24 mouse cellular contexts compared by ENCODE assay signal in the genomic region with DNA sequence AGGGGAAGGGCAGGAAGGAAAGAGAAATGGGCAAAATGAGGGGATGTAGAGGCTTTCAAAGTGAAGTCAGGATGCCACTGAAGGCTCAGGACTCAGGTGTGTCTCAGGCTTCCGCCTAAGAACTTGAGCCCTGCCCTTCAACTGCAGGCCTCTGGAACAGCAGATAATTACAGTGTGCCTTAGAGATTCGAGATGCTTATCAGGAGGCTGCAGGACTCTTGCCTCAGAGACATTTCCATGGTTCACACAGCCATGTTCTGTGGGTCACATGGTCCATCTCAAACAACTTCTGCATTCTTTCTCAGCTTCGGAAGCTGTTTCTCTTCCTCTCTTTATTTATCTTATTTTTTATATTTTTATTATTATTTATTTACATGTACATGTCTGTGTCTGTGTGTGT. TPM values are rescaled to one million over a fixed set of nuclear protein-coding genes. Genes with fewer than 3 reads are reported as not detected.
DNase-seq lines count a peak whose midpoint lies in the region; ATAC-seq and TF ChIP-seq lines count a peak whose summit lies in the region.
"Had no signal": no experiment of that assay in that cellular context is flagged by ENCODE, and none has a peak within 500 bp of the region (broad histone marks: within the 10 kb centered on the region; RNA-seq: fewer than 3 reads in every experiment).

No protein-coding gene starts in this region.

- peaks cover 4 to 13% of the 10 kb centered on the region in 2 experiments for H3K4me1 ChIP-seq in MEL (ENCODE audit: control insufficient read depth in 1 of 2, insufficient read depth in 2 of 2, low read length in 2 of 2)
- H3K4me1 ChIP-seq in liver, postnatal 0 days (ENCODE audit: insufficient read depth): peaks cover 17% of the 10 kb centered on the region

- H3K9me3 ChIP-seq in MEL (replicated peaks; ENCODE audit: insufficient read depth, low read length): no peaks in the 10 kb centered on the region
- H3K9me3 ChIP-seq in liver, postnatal 0 days (ENCODE audit: low read length): no peaks in the 10 kb centered on the region
- H3K9me3 ChIP-seq: forebrain, embryonic 13.5 days; hindbrain, embryonic 10.5 days; limb, embryonic 12.5 days; midbrain, embryonic 15.5 days had no signal

- H3K27me3 ChIP-seq in MEL (ENCODE audit: control insufficient read depth in 1 of 2, insufficient read depth in 2 of 2, low read length in 2 of 2): no peaks in the 10 kb centered on the region
- H3K27me3 ChIP-seq in liver, postnatal 0 days (ENCODE audit: insufficient read depth, low read length): no peaks in the 10 kb centered on the region

- WGBS in liver, postnatal 0 days (ENCODE audit: insufficient replicate concordance): 22% methylated on average over 3 of the region's 3 CpGs

- H3K36me3 ChIP-seq in MEL (ENCODE audit: control insufficient read depth in 1 of 2, insufficient read depth in 2 of 2, low read length in 2 of 2): peaks cover 0 to 10% of the 10 kb centered on the region in 2 experiments; a peak in 2 of 4 replicates
- no peaks in the 10 kb centered on the region for H3K36me3 ChIP-seq in liver, postnatal 0 days (replicated peaks; ENCODE audit: insufficient read depth, low read length)
- H3K36me3 ChIP-seq: hindbrain, embryonic 10.5 days; limb, embryonic 12.5 days; midbrain, embryonic 15.5 days had no signal

- peak; percentile 36 for ATAC-seq in granulocyte monocyte progenitor cell, adult 5-6 weeks (replicated peaks; ENCODE audit: poor library complexity, severe bottlenecking)
- no peak for ATAC-seq in liver, postnatal 0 days
- ATAC-seq: forebrain, embryonic 13.5 days; hindbrain, postnatal 0 days; midbrain, embryonic 15.5 days had no signal

- no peak for TF ChIP-seq CTCF in MEL (IDR thresholded peaks at IDR 0.05 in 2 of 3, conservative IDR thresholded peaks at IDR 0.05 in 1 of 3; ENCODE audit: control insufficient read depth in 1 of 3, insufficient read depth in 1 of 3, low read depth in 2 of 3, low read length in 3 of 3, poor library complexity in 1 of 3, severe bottlenecking in 1 of 3)
- TF ChIP-seq CTCF in liver, postnatal 0 days (IDR thresholded peaks at IDR 0.05; ENCODE audit: low read depth): no peak

- no peak overlapping the region for H3K9ac ChIP-seq in MEL (ENCODE audit: control insufficient read depth, low read depth, low read length, poor library complexity, severe bottlenecking)
- no peak overlapping the region for H3K9ac ChIP-seq in liver, postnatal 0 days (replicated peaks)
- H3K9ac ChIP-seq: forebrain, embryonic 13.5 days; limb, embryonic 12.5 days; lung, embryonic 14.5 days; midbrain, embryonic 15.5 days had no signal

- H3K79me2 ChIP-seq in MEL (ENCODE audit: control insufficient read depth, insufficient read depth, low read length, poor library complexity): no peaks in the 10 kb centered on the region

- no peak overlapping the region for H3K4me2 ChIP-seq in liver, postnatal 0 days (ENCODE audit: low read depth, low read length)
- H3K4me2 ChIP-seq: forebrain, embryonic 13.5 days; limb, embryonic 12.5 days; lung, embryonic 14.5 days; midbrain, embryonic 15.5 days had no signal

- intact Hi-C loops in gastrocnemius, postnatal 36 days (cut with DNase I): no loop called here

- no peak for TF ChIP-seq RAD21 in MEL (IDR thresholded peaks at IDR 0.05; ENCODE audit: low read depth, low read length)

- TF ChIP-seq EP300 in MEL (IDR thresholded peaks at IDR 0.05; ENCODE audit: low read depth in 1 of 2, low read length in 2 of 2): peak; percentile 90 to 92
- TF ChIP-seq EP300 in liver, postnatal 0 days (IDR thresholded peaks at IDR 0.05; ENCODE audit: low read depth): peak; percentile 35; the same call in 1 of the 2 replicates

- TF ChIP-seq POLR2A in MEL (IDR thresholded peaks at IDR 0.05; ENCODE audit: control insufficient read depth in 1 of 2, insufficient read depth in 1 of 2, low read depth in 1 of 2, low read length in 2 of 2, poor library complexity in 1 of 2): no peak

- H3K4me3 ChIP-seq in MEL (ENCODE audit: control insufficient read depth in 1 of 2, insufficient read depth in 1 of 2, low read depth in 2 of 2, low read length in 2 of 2): peak overlapping the region; percentile 13 to 42; a peak in 2 of 4 replicates
- H3K4me3 ChIP-seq in liver, postnatal 0 days (ENCODE audit: low read depth, low read length): no peak overlapping the region
- H3K4me3 ChIP-seq: forebrain, embryonic 13.5 days; hindbrain, embryonic 10.5 days; limb, embryonic 12.5 days; midbrain, embryonic 15.5 days; myocyte had no signal

- DNase-seq in 416B (ENCODE audit: low read depth) (peak; percentile 92), MEL (ENCODE audit: low read depth, low spot score) (peak; percentile 91)
- DNase-seq in liver, postnatal 0 days: no peak
- no peak for DNase-seq in gastrocnemius, postnatal 36 days
- DNase-seq in gastrocnemius, adult 8-10 months (ENCODE audit: low spot score in 2 of 2): no peak
- DNase-seq in layer of hippocampus, postnatal 14 days (ENCODE audit: low spot score in 2 of 2): no peak
- DNase-seq: adrenal gland, postnatal 14 days; cerebellum, adult 11-12 months; cerebellum, postnatal 14 days; gastrocnemius, postnatal 14 days; kidney, adult 9 months; kidney, postnatal 36 days; lung, embryonic 14.5 days; spleen, adult 18-20 months; thymus, adult 18-20 months had no signal

- peak overlapping the region; percentile 73 for H3K27ac ChIP-seq in MEL (ENCODE audit: control insufficient read depth, low read depth, low read length)
- no peak overlapping the region for H3K27ac ChIP-seq in liver, postnatal 0 days (ENCODE audit: low read depth)
- H3K27ac ChIP-seq: forebrain, embryonic 13.5 days; hindbrain, embryonic 10.5 days; hindbrain, postnatal 0 days; limb, embryonic 12.5 days; macrophage; midbrain, embryonic 15.5 days had no signal

TF ChIP-seq in MEL, 35 proteins besides CTCF, POLR2A, EP300 and RAD21 (continues in another document):
- TF ChIP-seq ZNF384 (IDR thresholded peaks at IDR 0.05; ENCODE audit: low read depth, low read length) (no peak), JUND (IDR thresholded peaks at IDR 0.05; ENCODE audit: low read depth, low read length) (no peak), GABPA (IDR thresholded peaks at IDR 0.05; ENCODE audit: low read depth, low read length) (no peak), GATA1 (IDR thresholded peaks at IDR 0.05; ENCODE audit: low read depth, low read length) (peak; percentile 98), CHD1 (IDR thresholded peaks at IDR 0.05; ENCODE audit: low read depth, low read length) (no peak)

RNA-seq across cellular contexts. Expression of a gene that starts 4.4 kb away (rescaled TPM):
- total RNA-seq in MEL (2012; rRNA removed): not detected in 2 replicates
- polyA plus RNA-seq in MEL (2012; ENCODE audit: insufficient read depth in 1 of 2, insufficient read length in 2 of 2, low read depth in 1 of 2, low replicate concordance in 2 of 2, missing spikeins in 1 of 2): not detected
- total RNA-seq in granulocyte monocyte progenitor cell, adult 5-6 weeks (2014; fragmentation: Nextera tagmentation): 1.3 TPM in 1 of 2 replicates, not detected in the other
- 1.2 TPM in 1 of 2 replicates, not detected in the other for total RNA-seq in granulocyte monocyte progenitor cell, adult 5-6 weeks (2017)
- 263 and 271 TPM in 2 replicates for polyA plus RNA-seq in liver, postnatal 0 days (2015; fragmentation: Nextera tagmentation; extraction: Ambion mirVana)
- not detected for total RNA-seq in gastrocnemius, postnatal 36 days (2021)
- total RNA-seq in gastrocnemius, adult 8-10 months (2022): not detected
- total RNA-seq in layer of hippocampus, postnatal 14 days (2021): not detected
- polyA plus RNA-seq: macrophage had no signal

RNA-seq across cellular contexts. Expression of a gene that starts 6.3 kb away (rescaled TPM):
- 44.7 and 57.4 TPM in 2 replicates for total RNA-seq in MEL (2012; rRNA removed)
- 10 to 100 TPM in 1 of 2 experiments, not detected in 1; 52.5 TPM for polyA plus RNA-seq in MEL (2012; ENCODE audit: insufficient read depth in 1 of 2, insufficient read length in 2 of 2, low read depth in 1 of 2, low replicate concordance in 2 of 2, missing spikeins in 1 of 2)
- total RNA-seq in granulocyte monocyte progenitor cell, adult 5-6 weeks (2014; fragmentation: Nextera tagmentation): 25.4 and 27.2 TPM in 2 replicates
- 31.6 and 34.3 TPM in 2 replicates for total RNA-seq in granulocyte monocyte progenitor cell, adult 5-6 weeks (2017)
- 37.0 and 39.0 TPM in 2 replicates for polyA plus RNA-seq in liver, postnatal 0 days (2015; fragmentation: Nextera tagmentation; extraction: Ambion mirVana)
- 1 to 10 TPM; 4.7 to 4.8 TPM for total RNA-seq in gastrocnemius, postnatal 36 days (2021)
- 1 to 10 TPM; 3.2 to 6.7 (median 4.8) TPM for total RNA-seq in gastrocnemius, adult 8-10 months (2022)
- total RNA-seq in layer of hippocampus, postnatal 14 days (2021): 10 to 100 TPM; 46.5 to 55.6 TPM

RNA-seq across cellular contexts. Expression of a gene that starts 11.2 kb away (rescaled TPM):
- total RNA-seq in MEL (2012; rRNA removed): 0.07 TPM in 1 of 2 replicates, not detected in the other
- under 1 TPM in 1 of 2 experiments, not detected in 1; 0.71 TPM for polyA plus RNA-seq in MEL (2012; ENCODE audit: insufficient read depth in 1 of 2, insufficient read length in 2 of 2, low read depth in 1 of 2, low replicate concordance in 2 of 2, missing spikeins in 1 of 2)
- total RNA-seq in granulocyte monocyte progenitor cell, adult 5-6 weeks (2014; fragmentation: Nextera tagmentation): not detected in 2 replicates
- not detected in 2 replicates for total RNA-seq in granulocyte monocyte progenitor cell, adult 5-6 weeks (2017)
- 0.06 and 0.08 TPM in 2 replicates for polyA plus RNA-seq in liver, postnatal 0 days (2015; fragmentation: Nextera tagmentation; extraction: Ambion mirVana)
- total RNA-seq in gastrocnemius, postnatal 36 days (2021): not detected
- not detected for total RNA-seq in gastrocnemius, adult 8-10 months (2022)
- not detected for total RNA-seq in layer of hippocampus, postnatal 14 days (2021)
- total RNA-seq: hindbrain, postnatal 0 days; left cerebral cortex, postnatal 10 days had no signal
- polyA plus RNA-seq: macrophage had no signal

RNA-seq across cellular contexts. Expression of a gene that starts 45.3 kb away (rescaled TPM):
- total RNA-seq in MEL (2012; rRNA removed): 30.3 and 37.4 TPM in 2 replicates
- polyA plus RNA-seq in MEL (2012; ENCODE audit: insufficient read depth in 1 of 2, insufficient read length in 2 of 2, low read depth in 1 of 2, low replicate concordance in 2 of 2, missing spikeins in 1 of 2): 10 to 100 TPM in 1 of 2 experiments, not detected in 1; 52.5 TPM
- total RNA-seq in granulocyte monocyte progenitor cell, adult 5-6 weeks (2014; fragmentation: Nextera tagmentation): 49.0 and 76.4 TPM in 2 replicates
- total RNA-seq in granulocyte monocyte progenitor cell, adult 5-6 weeks (2017): 66.1 and 83.0 TPM in 2 replicates
- 15.5 and 18.4 TPM in 2 replicates for polyA plus RNA-seq in liver, postnatal 0 days (2015; fragmentation: Nextera tagmentation; extraction: Ambion mirVana)
- total RNA-seq in gastrocnemius, postnatal 36 days (2021): 10 to 100 TPM; 10.9 to 15.1 TPM
- total RNA-seq in gastrocnemius, adult 8-10 months (2022): 10 to 100 TPM in 3 of 4 experiments, 1 to 10 TPM in 1; 9.1 to 15.3 (median 11.8) TPM
- 10 to 100 TPM; 33.7 to 38.0 TPM for total RNA-seq in layer of hippocampus, postnatal 14 days (2021)

RNA-seq across cellular contexts. Expression of a gene that starts 45.5 kb away (rescaled TPM):
- total RNA-seq in MEL (2012; rRNA removed): 13.0 and 14.7 TPM in 2 replicates
- polyA plus RNA-seq in MEL (2012; ENCODE audit: insufficient read depth in 1 of 2, insufficient read length in 2 of 2, low read depth in 1 of 2, low replicate concordance in 2 of 2, missing spikeins in 1 of 2): 10 to 100 TPM in 1 of 2 experiments, not detected in 1; 15.8 TPM
- 18.6 and 22.0 TPM in 2 replicates for total RNA-seq in granulocyte monocyte progenitor cell, adult 5-6 weeks (2014; fragmentation: Nextera tagmentation)
- 57.1 and 60.6 TPM in 2 replicates for total RNA-seq in granulocyte monocyte progenitor cell, adult 5-6 weeks (2017)
- polyA plus RNA-seq in liver, postnatal 0 days (2015; fragmentation: Nextera tagmentation; extraction: Ambion mirVana): 4.3 and 4.6 TPM in 2 replicates
- 1 to 10 TPM; 7.7 to 7.8 TPM for total RNA-seq in gastrocnemius, postnatal 36 days (2021)
- 1 to 10 TPM; 7.5 to 8.5 (median 8.0) TPM for total RNA-seq in gastrocnemius, adult 8-10 months (2022)
- 10 to 100 TPM; 16.9 to 18.8 TPM for total RNA-seq in layer of hippocampus, postnatal 14 days (2021)

Comparison
In these comparisons a context has a peak if more than half of its experiments do, and no peak if none do; other contexts are left out.
1. DNase-seq: peak in 416B (single experiment) and MEL (single experiment); none in liver, postnatal 0 days (single experiment), gastrocnemius, postnatal 36 days (0 of 2), gastrocnemius, adult 8-10 months (0 of 2) and layer of hippocampus, postnatal 14 days (0 of 2).